Mouse (Mus musculus): ENCODE measurements around the gene Mex3b.

Gene Mex3b

DNA sequence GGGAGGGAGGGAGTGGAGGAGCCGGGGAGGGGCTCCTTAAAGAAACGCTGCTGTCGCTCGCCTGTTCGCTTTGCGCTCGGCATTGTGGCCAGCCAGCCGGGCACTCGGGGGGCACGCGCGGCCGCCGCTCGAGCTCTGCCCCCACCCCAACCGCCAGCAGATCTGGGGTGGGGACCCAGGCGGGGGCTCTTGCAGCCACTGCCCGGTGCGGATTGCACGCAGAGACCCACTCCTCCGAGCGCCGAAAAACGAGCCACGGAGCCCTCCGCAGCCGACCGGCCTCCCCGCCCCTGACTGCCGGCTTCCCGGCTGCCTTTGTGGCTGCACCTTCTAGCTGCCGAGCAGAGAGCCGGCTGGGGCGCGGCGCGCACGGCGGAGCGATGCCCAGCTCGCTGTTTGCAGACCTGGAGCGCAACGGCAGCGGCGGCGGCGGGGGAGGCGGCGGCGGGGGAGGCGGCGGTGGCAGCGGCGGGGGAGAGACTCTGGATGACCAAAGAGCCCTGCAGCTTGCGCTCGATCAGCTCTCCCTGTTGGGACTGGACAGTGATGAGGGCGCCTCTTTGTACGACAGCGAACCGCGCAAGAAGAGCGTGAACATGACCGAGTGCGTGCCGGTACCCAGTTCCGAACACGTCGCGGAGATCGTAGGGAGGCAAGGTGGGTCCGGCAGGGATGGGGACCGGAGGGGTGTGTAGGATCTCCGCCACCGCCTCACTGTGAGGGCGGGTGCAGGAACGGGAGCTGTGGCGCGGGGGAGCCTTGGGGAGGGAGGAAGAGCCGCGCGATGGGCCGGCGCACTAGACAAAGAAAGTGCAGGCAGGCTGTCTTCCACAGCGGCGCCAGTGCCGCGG is at the start of gene Mex3b:
Gene Mex3b, plus strand, starts transcription at position 63 of the 851 bp plus-strand sequence.
- DNase-seq (ENCODE audit: low spot score): peak; percentile 62

DNA sequence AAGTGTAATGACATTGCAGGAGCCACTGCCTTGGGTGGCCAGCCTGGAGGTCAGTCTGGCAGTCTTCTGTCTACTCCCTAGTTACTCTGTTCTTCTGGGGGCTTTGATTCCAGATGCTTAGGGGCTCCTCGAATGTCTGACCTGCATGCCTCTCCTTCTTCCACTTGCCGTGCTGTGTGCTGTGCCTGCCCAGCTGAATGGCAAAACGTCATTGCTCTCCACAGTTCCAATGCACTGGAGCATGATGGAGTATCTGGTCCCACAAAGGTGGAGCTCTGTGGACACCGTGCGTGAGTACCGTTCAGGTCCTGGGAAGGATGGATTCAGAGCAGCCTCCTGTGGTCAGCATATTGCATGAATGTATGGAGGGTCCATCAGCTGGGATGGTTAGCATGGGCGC is 47.6 kb upstream of the Mex3b start:
- no peak for DNase-seq (ENCODE audit: low spot score)

DNA sequence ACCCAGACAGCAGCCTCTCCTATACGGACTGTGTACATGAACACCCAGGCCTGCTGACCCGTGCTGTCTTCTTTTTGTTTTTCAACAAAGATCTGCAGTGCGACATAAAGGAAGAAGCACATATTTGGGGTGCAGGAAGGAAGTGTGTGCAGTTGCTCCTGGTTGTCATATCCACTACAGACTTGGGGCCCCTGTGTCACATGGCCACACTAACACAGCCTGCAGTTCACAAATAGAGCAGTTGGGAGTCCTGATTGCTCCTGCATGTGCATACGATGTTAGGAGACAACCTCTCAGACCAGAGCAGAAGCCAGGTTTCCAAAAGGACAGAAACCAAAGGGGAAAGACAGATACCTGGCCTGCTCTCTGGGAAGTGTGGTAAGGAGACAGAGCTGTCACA is 46.5 kb upstream of the Mex3b start:
- no peak for DNase-seq (ENCODE audit: low spot score)

DNA sequence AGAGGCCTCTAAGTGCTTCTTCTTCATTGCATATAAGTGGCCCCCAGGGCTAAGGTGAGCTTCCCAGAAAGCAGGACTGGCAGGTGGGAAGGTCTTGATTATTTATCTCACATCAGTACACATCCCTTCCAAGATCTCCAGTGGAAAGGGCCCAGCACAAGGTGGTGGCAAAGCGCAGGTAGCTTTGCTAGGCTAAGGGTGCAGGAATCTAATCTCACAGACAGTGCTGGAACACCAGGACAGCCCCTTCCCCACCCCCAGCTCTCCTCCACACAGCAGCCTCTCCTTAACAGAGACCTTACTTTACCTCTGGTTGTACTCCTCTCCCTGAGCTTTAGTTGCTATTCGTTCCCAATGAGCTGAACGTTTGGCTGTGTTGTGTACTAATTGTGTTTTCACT is 45.6 kb upstream of the Mex3b start:
- no peak for DNase-seq (ENCODE audit: low spot score)

DNA sequence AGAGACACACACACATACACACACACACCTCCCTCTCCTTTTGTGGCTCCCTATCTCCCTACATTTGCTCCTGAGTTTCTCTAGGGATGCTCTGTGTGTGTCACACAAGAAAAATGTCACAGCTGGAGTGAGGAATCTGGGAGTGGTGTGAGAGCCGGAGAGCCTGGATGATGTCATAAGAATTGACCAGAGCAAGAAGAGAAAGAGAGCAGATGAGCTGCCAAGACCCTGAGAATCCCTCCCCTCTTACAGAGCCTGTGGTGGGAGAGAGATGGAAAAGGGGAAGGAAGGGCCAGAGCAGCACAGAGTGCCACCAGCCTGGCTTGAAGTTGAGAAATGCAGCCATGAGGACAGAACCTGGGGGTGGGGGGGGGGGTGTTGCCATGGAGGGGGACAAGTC is 44.6 kb upstream of the Mex3b start:
- DNase-seq (ENCODE audit: low spot score): no peak

DNA sequence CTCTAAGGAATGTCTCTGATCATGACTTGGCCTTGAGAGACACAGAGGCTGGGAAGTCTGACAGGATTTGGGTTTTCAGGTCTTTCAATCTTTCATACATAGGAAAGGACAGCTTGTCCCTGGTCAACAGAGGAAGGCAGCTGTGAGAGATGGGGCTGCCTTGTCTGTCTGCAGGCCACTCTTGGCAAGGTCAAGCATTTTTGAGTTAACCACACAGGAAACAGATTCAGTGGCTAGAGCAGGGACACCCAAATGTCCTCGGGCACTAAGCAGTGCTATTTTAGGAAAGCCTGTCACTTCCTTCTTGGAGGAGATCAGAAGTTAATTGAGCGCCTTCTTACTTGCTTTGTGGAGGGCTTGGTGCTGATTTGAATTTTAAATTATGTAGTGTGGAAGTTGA is 38.9 kb upstream of the Mex3b start:
- no peak for DNase-seq (ENCODE audit: low spot score)

DNA sequence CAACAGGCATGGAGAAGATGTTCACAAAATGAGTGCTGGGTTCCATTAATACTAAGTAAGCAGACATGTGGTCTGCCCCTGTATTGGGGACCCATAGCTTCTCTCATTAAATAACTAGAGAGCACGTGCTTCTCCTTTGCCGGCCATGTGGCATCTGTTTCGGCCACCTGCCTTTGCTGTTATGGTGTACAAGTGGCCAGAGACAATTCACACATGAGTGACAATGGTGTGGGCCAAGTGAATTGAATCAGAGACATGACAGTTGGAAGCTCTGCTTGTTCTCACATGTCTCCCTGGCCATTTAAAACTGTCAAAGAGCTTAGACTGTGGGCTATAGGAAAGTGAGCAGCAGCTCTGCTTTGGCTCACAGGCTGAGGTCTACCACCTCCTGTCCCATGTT is 37.6 kb upstream of the Mex3b start:
- DNase-seq (ENCODE audit: low spot score): no peak

DNA sequence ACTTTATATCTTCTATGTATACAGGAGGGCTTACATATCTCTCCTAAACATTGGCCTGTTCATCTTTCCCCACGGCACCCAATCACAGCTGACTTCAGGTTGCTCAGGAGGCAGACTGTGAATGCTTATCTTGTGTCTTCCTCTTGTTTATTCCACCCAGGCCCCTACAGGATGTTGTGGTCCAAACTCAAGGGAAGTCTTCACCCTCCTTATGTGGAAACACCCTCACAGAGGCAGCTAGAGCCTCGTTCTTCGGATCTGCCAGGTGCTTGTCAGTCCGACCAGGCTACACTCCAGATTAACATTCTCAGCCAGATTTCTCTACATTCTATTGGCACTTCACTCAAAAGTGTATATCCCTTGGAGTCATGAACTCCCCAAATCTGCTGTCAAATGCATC is 32.7 kb upstream of the Mex3b start:
- no peak for DNase-seq (ENCODE audit: low spot score)

DNA sequence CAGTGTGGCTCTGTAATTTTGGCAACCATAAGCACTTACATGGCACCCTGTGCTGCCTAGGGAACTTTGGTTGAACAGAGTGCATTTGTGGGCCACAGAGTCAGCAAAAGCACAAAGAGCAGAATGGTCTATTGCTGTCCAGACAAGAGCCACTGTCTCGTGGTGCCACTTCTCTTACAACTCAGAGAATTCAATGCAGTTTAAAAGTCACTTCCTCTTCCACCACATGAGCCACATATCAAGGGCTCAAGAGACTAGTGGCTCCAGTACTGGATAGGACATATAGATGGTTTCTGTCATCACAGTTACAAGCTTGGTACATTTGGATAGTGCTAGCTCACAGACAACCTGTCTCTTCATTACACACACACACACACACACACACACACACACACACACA is 28.7 kb upstream of the Mex3b start:
- DNase-seq (ENCODE audit: low spot score): no peak

DNA sequence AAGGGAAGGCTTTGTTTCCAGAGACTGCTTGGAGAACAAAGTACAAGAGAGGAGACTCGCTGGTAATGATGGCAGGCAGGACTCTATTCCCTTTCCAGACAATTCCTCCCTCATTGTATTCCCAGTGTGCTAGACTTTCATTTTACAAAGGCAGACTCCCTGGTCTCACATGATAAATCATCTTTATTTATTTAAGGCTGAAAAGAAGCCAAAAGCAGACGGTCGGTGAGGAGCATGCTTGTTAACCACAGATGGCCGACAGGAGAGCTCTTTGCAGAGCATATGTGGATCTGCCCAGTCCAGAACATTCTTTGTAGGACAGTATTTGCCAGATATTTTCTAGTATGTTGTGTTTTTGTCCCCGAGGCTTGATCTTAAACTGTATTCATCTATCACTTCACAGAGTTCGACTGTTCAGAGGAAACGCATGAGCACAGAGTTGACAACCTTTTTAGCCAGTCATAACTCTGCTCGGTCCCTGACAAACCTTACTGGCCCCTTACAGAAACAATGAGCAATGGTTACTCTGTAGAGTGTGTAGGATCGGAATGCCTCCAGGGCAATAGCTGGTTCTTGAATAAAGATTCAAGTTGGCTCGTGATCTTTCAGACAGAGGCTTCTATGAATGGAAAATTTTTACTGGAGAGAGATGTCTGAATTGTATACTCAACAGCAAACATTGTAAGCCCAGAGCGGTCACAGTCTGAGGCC is 28.0 kb upstream of the Mex3b start:
- DNase-seq (ENCODE audit: low spot score): no peak

DNA sequence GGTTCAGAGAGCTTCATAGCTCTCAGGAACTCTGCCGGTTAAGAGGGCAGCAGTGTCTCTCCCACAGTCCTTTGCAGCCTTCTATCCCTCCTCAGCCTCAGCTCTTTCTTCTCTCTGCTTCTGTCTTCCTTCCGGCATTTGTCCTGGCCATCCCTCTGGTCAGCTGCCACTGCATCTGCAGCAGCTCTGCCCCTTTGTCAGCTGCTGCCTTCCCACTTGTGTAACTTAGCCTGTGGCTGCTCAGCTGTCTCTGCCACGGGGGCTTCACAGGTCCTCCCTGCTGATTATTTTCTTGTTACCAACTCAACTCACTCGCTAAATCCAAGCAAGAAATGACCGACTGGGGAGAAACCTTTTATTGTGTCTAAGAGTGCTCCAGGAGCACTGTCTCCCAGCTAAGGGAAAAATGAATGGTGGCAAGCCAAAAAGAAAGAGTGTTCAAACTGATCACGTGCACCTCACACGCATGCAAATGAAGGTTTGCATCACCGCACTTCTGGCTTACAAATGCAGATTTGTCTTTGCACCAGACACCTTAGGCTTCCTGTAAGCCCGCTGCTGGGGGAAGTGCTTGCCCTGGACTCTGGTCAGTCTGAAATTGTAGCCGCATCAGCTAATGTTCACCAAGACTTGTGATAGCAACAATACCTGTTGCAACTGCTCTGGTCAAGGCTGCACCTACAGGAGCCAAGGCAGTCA is 24.8 kb upstream of the Mex3b start:
- DNase-seq (ENCODE audit: low spot score): no peak

DNA sequence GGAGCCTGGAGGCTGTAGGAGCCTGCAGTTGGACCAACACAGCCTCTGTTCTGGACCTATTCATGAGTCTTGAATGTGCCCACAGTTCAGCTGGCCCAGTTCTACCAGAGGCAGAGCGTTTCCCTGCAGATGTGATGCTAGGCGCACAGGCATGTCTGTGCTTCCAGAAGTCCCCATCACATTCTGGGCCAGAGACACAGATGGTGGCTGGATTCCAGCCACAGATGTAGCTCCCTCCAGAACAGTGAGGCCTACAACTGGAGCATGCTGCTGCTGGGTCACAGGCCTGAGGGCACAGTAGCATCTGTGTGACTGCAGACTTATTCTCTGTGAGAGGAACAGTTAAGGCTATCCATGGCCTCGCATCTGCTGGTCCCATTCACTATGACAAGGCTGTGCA is 16.4 kb upstream of the Mex3b start:
- DNase-seq (ENCODE audit: low spot score): no peak

DNA sequence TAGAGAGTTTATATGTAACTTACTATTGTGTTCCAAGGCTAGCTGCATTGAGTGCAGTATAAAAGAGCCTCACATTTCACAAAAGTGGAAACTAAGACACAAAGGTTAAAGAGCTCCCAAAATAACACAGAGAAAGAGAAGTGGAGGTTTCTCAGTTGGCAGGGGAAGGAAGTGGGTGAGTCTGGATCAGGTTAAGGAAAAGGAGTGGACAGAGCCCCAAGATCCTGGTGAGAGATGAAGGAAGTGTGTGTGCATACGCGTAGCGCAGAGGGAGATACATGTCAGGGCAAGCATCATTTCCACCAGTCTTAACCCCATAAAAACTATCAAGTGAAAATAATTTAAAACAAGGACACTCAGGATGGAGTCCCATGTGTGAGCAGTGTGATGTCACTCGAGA is 15.5 kb upstream of the Mex3b start:
- DNase-seq (ENCODE audit: low spot score): no peak

DNA sequence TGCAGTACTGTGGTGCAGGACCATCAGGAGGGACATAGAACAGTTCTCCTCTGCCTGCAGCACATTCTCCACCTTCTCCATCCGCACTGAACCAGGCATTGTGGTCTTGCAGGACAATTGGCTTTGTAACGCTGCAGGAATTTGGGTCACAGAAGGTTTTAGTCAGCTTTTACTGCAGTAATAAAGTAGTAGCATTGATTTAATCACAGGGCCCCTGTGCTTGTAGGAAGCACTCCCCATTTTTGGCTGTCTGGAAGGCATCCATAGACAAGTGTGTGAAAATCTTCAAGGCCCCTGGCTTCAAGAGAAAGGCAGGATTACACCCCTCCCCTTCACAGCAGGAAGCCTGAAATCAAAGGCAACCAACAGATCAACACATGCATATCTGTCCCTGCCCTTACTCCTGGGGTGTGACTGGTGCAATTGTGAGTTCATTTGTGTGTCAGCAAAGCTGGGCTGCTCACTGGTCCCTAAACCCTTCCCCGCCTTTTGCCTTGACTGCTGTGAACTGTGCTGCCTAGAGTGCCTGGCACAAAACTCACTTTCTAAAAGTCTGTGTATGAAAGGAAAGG is 12.9 kb upstream of the Mex3b start:
- DNase-seq (ENCODE audit: low spot score): no peak

DNA sequence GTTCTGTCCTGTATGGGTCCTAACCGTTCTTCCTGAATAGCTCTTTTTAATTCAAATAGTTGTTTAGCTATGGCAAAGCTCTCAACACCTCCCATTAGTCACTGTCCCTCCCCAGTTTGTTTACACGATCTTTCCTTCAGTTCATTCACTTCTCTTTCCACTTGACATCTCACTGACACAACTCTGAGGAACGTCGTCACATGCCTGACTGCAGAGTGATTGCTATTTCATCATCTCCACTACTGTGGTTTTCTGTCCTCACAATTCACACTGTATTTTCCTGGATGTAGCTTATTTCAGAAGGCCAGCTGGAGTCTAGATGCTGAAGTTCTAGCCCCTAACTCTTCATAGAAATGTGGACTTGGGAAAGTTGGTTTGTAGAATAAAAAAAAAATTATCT is 8.5 kb upstream of the Mex3b start:
- DNase-seq (ENCODE audit: low spot score): no peak

DNA sequence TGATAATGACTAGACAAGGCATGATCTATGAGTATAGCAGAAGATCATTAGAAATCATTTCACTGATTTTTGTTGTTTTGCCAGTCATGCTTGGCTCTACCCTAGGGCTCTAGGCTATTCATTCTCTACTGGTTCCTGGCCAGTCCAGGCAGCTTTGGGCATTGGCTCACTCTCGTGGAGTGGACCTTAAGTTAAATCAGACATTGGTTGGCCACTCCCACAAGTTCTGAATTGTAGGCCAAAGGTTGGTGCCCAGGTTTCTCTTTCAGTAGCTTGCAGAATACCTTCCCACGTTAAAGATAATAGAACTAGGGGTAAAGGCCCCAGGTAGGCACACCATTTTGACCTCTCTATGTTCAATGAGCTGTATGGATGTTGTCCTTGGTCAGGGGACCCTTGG is 6.5 kb upstream of the Mex3b start:
- no peak for DNase-seq (ENCODE audit: low spot score)

DNA sequence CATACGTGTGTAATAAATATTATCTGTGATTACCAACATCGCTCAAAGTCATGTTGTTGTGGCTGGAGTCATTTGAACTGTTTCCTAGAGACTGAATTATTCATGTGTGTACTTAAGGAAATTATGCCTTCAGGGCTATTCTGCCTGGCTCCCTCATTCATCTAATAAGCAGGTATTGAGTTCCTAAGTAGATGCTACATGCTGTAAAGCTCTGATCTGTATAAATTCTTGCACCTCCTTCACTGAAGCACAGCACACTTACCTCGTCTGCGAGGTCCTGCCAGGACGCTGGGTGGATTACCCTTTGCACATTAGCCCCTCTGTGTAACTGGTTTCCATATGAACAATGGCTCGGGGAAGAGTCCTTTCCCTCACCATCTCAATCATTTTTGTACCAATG is 3.8 kb upstream of the Mex3b start:
- DNase-seq (ENCODE audit: low spot score): peak; percentile 8

DNA sequence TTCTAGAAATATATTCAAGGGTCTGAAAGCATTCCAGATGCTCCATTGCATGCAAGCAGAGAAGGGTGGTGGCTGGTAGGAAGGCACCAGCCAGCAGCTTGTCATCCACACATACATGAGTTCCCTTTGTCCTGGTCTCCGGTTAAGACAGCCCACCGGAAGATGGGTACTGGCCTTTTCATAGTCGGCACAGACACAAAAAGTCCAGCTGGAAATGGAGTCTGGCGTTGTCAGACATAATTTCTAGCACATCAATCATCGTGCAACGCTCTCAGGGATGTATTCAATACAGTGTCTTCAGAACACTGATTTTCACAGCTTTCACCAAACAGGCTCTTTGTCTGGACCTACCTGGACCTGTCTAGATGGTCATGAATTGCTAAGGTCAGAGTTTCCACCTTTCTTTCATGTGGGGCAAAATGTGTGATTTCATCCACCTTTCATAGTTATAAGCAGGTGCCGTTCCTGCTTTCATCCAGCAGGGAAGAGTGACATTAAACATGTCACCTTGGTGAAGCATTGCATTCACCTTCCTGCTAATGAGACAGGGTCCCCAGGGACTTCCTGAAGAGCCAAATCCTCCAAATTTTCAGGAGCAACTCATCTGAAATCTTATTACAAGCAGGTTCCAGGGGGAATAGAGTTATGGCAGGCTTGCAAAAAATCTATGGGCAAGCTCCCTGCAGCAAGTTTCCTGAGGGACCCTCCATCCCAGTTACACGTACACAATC is 2.7 kb upstream of the Mex3b start:
- peak; percentile 38 for DNase-seq (ENCODE audit: low spot score)

DNA sequence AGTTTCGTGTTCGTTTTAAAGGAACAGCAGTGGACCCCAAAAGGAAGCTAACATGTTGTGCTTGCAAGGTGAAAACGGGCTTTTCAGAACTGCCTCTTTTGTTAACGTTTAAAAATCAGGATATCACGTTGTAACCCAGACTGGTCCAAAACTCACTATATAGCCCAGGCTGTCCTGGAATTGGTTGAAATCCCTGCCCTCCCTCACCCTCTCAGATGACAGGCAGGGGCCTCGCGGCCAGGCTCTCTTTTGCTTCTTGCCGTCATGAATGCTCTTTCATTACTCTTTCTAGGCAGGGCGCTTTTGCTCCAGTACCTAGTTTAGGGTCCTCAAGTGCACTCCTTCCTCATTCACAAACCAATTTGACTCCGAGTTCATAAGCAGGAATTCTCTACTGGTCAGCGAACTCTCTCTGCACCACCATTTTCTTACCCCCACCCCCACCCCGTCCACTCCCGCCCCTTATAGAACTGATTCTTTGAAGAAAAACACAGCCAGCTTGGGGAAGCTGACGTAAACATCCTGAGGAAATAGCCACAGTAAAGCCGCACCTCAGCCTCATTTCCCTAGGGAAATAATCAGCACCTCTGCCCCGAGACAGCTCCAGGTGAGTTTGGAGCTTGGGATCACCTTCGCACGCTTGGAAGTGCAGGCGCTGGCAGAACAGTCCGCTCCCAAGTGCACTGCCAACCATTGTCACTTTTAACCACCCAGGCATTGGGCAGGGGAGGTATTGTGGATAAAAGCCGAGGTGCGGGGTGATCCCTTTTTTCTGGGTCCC is 2.0 kb upstream of the Mex3b start:
- no peak for DNase-seq (ENCODE audit: low spot score)

DNA sequence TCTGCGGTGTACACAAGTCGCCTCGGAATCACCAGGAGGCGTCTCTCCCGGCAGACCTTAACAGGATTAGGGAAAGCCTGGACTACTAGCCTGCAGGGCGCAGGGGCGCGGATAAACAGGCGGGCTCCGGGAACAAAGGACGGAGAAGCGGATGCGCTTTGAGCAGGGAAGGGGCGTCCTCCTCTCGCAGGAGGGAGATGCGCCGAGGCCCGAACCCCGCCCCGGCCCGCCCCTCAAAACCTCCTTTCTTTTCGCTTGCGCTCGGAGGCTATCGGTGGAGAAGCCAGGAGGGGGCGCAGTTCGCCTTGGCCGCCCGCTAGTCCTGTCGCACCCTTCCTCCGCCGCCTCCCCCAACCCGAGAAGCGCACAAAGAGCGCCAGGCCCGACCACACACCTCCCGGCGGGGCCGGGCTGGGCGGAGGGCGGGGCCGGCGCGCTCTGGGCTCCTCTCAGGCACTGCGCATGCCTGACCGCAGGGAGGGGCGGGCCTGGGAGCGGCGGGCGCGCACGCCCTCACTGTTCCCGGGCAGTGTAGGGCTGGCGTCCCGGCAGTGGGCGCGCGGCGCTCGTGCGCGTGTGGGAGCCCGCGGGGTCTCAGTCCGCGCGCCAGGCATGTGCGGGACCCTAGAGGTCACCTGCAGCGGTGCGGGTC is 1.2 kb upstream of the Mex3b start:
- peak; percentile 98 for DNase-seq (ENCODE audit: low spot score)

All from retina, embryonic 14.5 days (tissue).